Mouse (Mus musculus): Measurements from ENCODE around the gene Svopl. TPM values are rescaled to one million over a fixed set of nuclear protein-coding genes. Genes with fewer than 3 reads are reported as not detected.

The Svopl gene
- polyA plus RNA-seq, 1 experiment from 2014 or later = 0.61 TPM

- no peak overlapping the region for H3K4me3 ChIP-seq
- no peaks in the 10 kb centered on the region for H3K27me3 ChIP-seq
- no peak overlapping the region for H3K9ac ChIP-seq (replicated peaks)
- H3K36me3 ChIP-seq = no peaks in the 10 kb centered on the region
- no peak overlapping the region for H3K4me2 ChIP-seq (replicated peaks)
- 0 out of 2 replicates have a peak, but pooled peaks cover 8% of the 10 kb centered on the region for H3K4me1 ChIP-seq
- ATAC-seq (ENCODE audit: low FRiP score, low read depth) = no peak
- H3K9me3 ChIP-seq = 0 out of 2 replicates have a peak, but pooled peaks cover 4% of the 10 kb centered on the region
- WGBS = 79% methylated on average over 3 of the region's 3 CpGs
- H3K27ac ChIP-seq (replicated peaks) = no peak overlapping the region
Measured at GRCm38 (mm10) chr6:38065122-38065500, 18.3 kb upstream of the Svopl start.

DNA sequence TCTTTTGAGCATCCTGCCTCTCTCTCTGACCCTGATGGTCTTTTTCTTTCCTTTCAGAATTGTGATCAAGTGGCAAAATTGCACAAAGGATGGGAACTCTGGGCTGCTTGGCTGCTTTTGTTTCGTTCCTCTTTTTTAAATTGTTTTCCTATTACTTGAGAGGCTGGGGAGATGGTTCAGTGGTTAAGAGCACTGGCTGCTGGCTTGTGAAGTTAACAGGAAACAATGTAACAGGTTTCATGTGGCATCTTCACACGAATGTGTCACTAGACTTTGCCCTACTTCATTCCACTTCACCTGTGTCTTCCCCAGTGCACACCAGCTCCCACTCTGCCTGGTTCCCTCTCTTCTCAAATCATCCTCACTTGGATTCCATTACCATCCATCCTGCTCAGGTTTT, 17.8 kb upstream of the Svopl start:
- WGBS = 83% methylated on average over 2 of the region's 2 CpGs
- no peak overlapping the region for H3K4me2 ChIP-seq (replicated peaks)
- H3K27me3 ChIP-seq = no peaks in the 10 kb centered on the region
- no peak overlapping the region for H3K27ac ChIP-seq (replicated peaks)
- ATAC-seq (ENCODE audit: low FRiP score, low read depth) = no peak
- H3K9me3 ChIP-seq = 0 out of 2 replicates have a peak, but pooled peaks cover 4% of the 10 kb centered on the region
- H3K36me3 ChIP-seq = no peaks in the 10 kb centered on the region
- H3K4me3 ChIP-seq = no peak overlapping the region
- no peak overlapping the region for H3K9ac ChIP-seq (replicated peaks)
- 0 out of 2 replicates have a peak, but pooled peaks cover 8% of the 10 kb centered on the region for H3K4me1 ChIP-seq

DNA sequence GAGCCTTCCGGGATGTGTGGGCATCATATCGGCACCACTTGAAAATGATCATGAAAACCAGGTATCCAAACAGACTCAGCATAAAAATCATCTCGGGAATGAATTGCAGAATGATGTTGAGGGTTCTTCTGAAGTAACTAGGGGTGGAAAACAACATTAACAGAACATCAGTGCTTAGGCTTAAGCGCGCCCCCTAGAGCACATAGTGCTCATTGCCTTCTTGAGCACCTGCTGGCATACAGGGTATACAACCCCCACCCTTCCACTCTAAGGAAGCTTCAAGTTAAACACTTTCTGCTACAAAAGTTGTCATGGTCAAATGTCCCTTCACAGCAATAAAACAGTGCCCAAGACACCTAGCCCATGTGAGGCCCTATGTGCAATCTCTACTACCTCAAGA, 12.0 kb upstream of the Svopl start:
- no peak overlapping the region for H3K4me3 ChIP-seq
- no peak for ATAC-seq (ENCODE audit: low FRiP score, low read depth)
- H3K9ac ChIP-seq (replicated peaks) = no peak overlapping the region
- no peaks in the 10 kb centered on the region for H3K4me1 ChIP-seq
- H3K9me3 ChIP-seq = 0 out of 2 replicates have a peak, but pooled peaks cover 4% of the 10 kb centered on the region
- H3K27ac ChIP-seq (replicated peaks) = no peak overlapping the region
- 62% methylated on average over 5 of the region's 5 CpGs for WGBS
- no peaks in the 10 kb centered on the region for H3K36me3 ChIP-seq
- no peak overlapping the region for H3K4me2 ChIP-seq (replicated peaks)
- H3K27me3 ChIP-seq = no peaks in the 10 kb centered on the region

GRCm38 (mm10) chr6:38055471-38056330, 8.9 kb upstream of the Svopl start:
- no peak for ATAC-seq (ENCODE audit: low FRiP score, low read depth)
- 84% methylated on average over 15 of the region's 15 CpGs for WGBS
- no peaks in the 10 kb centered on the region for H3K9me3 ChIP-seq

DNA sequence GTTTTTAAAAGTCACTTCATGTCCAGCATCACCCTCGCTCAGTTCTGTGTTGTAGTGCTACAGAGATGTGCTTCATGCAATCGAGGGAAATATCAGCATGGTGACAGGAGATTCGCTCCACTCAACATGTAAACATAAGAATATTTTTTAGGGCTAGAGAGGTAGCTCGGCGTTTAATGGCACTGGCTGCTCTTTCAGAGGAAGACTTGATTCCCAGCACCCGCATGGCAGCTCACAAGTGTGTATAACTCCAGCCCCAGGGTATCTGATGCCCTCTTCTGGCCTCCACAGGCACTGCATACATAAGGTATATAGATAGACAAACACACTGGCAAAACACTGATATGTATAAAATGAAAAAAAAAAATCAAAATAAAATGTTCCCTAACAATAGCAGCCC, 2.8 kb upstream of the Svopl start:
- peaks cover 8% of the 10 kb centered on the region for H3K4me1 ChIP-seq
- no peak overlapping the region for H3K9ac ChIP-seq (replicated peaks)
- no peaks in the 10 kb centered on the region for H3K36me3 ChIP-seq
- H3K27me3 ChIP-seq = no peaks in the 10 kb centered on the region
- H3K9me3 ChIP-seq = no peaks in the 10 kb centered on the region
- H3K4me3 ChIP-seq = no peak overlapping the region
- no peak overlapping the region for H3K4me2 ChIP-seq (replicated peaks)
- 92% methylated on average over 6 of the region's 6 CpGs for WGBS
- no peak for ATAC-seq (ENCODE audit: low FRiP score, low read depth)
- H3K27ac ChIP-seq (replicated peaks) = no peak overlapping the region

More at GRCm38 (mm10) chr6:38055471-38056330, 8.9 kb upstream of the Svopl start:
- Histone ChIP-seq H3K4me2 (replicated peaks) (no peak overlapping the region), H3K36me3 (no peaks in the 10 kb centered on the region), H3K4me1 (no peaks in the 10 kb centered on the region), H3K27me3 (no peaks in the 10 kb centered on the region), H3K9ac (replicated peaks) (no peak overlapping the region), H3K4me3 (no peak overlapping the region), H3K27ac (replicated peaks) (no peak overlapping the region)

DNA sequence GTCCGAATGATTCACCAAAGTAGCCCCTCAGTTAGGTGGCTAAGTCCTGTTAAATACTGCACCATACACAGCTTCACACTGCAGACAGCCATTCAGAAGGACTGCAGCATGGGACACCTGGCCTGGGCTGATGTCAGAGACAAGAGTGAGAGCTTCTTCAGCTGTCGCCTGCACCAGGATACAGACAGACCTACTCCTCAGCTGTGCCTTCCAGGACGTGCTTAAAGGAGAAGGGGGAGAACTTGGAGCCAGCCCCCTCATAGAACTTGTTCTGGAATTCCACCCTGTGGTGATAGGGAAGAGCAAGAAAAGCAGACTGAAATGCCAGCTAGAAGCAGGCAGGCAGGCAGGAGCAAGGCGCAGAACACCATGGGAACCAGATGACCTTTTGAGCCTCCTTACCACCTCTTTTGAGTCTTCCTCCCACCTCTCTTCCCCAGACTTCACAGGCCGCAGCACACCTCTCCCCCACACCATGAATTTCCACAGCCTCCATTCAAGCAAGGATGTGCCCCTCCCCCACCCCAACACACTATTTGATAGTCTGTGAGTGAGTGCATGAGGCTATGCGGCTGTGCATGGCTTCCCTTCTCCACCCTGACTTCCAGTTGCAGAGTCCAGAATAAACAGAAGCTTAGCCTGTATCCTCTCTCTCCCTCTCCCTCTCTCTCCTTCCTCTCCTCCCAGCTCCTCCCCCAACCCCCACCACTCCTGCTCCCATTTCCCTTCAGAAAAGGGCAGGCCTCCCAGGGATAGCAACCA, 2.2 kb upstream of the Svopl start:
- no peaks in the 10 kb centered on the region for H3K36me3 ChIP-seq
- no peak overlapping the region for H3K4me2 ChIP-seq (replicated peaks)
- H3K9me3 ChIP-seq = no peaks in the 10 kb centered on the region
- no peak overlapping the region; the same call in 1 of the 2 replicates for H3K27ac ChIP-seq (replicated peaks)
- no peak for ATAC-seq (ENCODE audit: low FRiP score, low read depth)
- no peak overlapping the region for H3K4me3 ChIP-seq
- 54% methylated on average over 6 of the region's 6 CpGs for WGBS
- peaks cover 8% of the 10 kb centered on the region for H3K4me1 ChIP-seq
- no peak overlapping the region for H3K9ac ChIP-seq (replicated peaks)
- no peaks in the 10 kb centered on the region for H3K27me3 ChIP-seq

GRCm38 (mm10) chr6:38048003-38048402, 1.2 kb upstream of the Svopl start:
- WGBS = 73% methylated on average over 4 of the region's 4 CpGs
- Histone ChIP-seq H3K36me3 (no peaks in the 10 kb centered on the region), H3K4me1 (peaks cover 8% of the 10 kb centered on the region), H3K27me3 (no peaks in the 10 kb centered on the region), H3K4me3 (no peak overlapping the region), H3K9me3 (no peaks in the 10 kb centered on the region), H3K27ac (replicated peaks) (no peak overlapping the region), H3K9ac (replicated peaks) (no peak overlapping the region), H3K4me2 (replicated peaks) (no peak overlapping the region)
- no peak for ATAC-seq (ENCODE audit: low FRiP score, low read depth)

GRCm38 (mm10) chr6:38032801-38033566, 13.8 kb downstream of the Svopl start:
- no peak overlapping the region for H3K27ac ChIP-seq (replicated peaks)
- H3K4me2 ChIP-seq (replicated peaks) = no peak overlapping the region
- H3K36me3 ChIP-seq = no peaks in the 10 kb centered on the region
- H3K27me3 ChIP-seq = no peaks in the 10 kb centered on the region
- H3K9ac ChIP-seq (replicated peaks) = no peak overlapping the region
- 79% methylated on average over 5 of the region's 5 CpGs for WGBS
- H3K9me3 ChIP-seq = no peaks in the 10 kb centered on the region
- no peak for ATAC-seq (ENCODE audit: low FRiP score, low read depth)
- no peak overlapping the region for H3K4me3 ChIP-seq
- peaks cover 3% of the 10 kb centered on the region; the same call in 1 of the 2 replicates for H3K4me1 ChIP-seq

DNA sequence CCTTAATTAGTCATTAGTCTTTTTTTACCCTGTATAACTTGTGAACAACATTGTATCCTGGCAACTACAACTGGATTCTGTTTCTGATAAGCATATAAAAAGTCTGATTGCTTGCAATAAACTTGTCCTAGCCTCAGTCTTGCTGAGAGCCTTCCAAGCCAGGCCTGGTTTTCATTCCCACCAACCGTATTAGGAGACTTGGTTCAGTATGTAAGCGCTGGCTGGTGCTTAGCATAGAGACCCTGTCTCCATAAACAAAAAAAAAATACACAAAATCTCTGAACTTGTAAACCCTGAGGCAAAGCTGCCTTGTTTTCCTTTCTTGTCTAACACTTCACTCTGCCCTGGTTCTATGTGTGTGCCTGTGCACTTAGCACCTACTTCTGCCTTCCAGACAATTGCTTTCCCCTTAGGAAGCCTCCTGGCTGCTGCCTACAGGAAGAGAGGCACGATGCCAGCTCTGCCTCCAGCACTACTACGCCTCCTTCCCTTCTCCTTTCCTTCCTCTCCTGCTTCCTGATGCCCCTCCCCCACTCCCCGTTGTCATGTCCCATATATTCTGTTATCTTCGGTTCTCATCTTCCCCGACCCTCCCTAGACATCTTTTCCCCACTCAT, 14.8 kb downstream of the Svopl start:
- Histone ChIP-seq H3K4me2 (replicated peaks) (no peak overlapping the region), H3K9me3 (no peaks in the 10 kb centered on the region), H3K4me3 (no peak overlapping the region), H3K36me3 (no peaks in the 10 kb centered on the region), H3K9ac (replicated peaks) (no peak overlapping the region), H3K4me1 (peaks cover 3% of the 10 kb centered on the region; the same call in 1 of the 2 replicates), H3K27ac (replicated peaks) (no peak overlapping the region), H3K27me3 (no peaks in the 10 kb centered on the region)
- no peak for ATAC-seq (ENCODE audit: low FRiP score, low read depth)
- 64% methylated on average over 7 of the region's 7 CpGs for WGBS

GRCm38 (mm10) chr6:38028205-38028604, 18.6 kb downstream of the Svopl start:
- Histone ChIP-seq H3K4me2 (replicated peaks) (no peak overlapping the region), H3K4me1 (peaks cover 3% of the 10 kb centered on the region; the same call in 1 of the 2 replicates), H3K36me3 (no peaks in the 10 kb centered on the region), H3K4me3 (no peak overlapping the region), H3K9ac (replicated peaks) (no peak overlapping the region), H3K27ac (replicated peaks) (no peak overlapping the region), H3K27me3 (no peaks in the 10 kb centered on the region), H3K9me3 (no peaks in the 10 kb centered on the region)
- 49% methylated on average over 2 of the region's 2 CpGs for WGBS
- ATAC-seq (ENCODE audit: low FRiP score, low read depth) = no peak

DNA sequence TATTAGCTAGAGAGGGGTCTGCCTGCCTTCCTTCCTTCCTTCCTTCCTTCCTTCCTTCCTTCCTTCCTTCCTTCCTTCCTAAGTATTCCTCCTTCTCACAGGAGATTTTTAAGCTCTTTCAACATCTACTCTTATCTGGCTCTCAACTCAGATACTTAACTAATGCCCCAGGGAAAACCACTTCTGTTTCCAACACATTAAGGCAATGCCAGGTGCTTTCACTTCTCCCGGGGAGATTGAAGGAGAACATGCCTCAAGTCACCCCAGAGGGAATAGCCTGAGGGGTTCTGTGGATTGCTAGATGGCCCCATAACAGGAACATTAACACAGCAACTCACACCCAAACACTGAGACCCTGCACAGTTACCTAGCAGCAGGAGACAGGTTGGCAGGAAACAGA, 19.0 kb downstream of the Svopl start:
- Histone ChIP-seq H3K36me3 (no peaks in the 10 kb centered on the region), H3K27ac (replicated peaks) (no peak overlapping the region), H3K4me1 (peaks cover 3% of the 10 kb centered on the region; the same call in 1 of the 2 replicates), H3K4me2 (replicated peaks) (no peak overlapping the region), H3K4me3 (no peak overlapping the region), H3K27me3 (no peaks in the 10 kb centered on the region), H3K9ac (replicated peaks) (no peak overlapping the region), H3K9me3 (no peaks in the 10 kb centered on the region)
- 48% methylated on average over 1 of the region's 1 CpGs for WGBS
- no peak for ATAC-seq (ENCODE audit: low FRiP score, low read depth)

All from midbrain, embryonic 12.5 days (tissue).